Mouse (Mus musculus): Measurements from ENCODE around the gene Olfr323. TPM values are rescaled to one million over a fixed set of nuclear protein-coding genes. Genes with fewer than 3 reads are reported as not detected.

Gene Olfr323
- polyA plus RNA-seq, 1 experiment from 2014 or later: not detected

GRCm38 (mm10) chr11:58634878-58635277 is 4.6 kb upstream of the Olfr323 start:
- Histone ChIP-seq H3K4me3 (no peak overlapping the region), H3K4me1 (replicated peaks) (no peaks in the 10 kb centered on the region), H3K9ac (no peak overlapping the region), H3K27me3 (peaks cover 22% of the 10 kb centered on the region), H3K9me3 (replicated peaks) (no peaks in the 10 kb centered on the region), H3K27ac (no peak overlapping the region), H3K36me3 (no peaks in the 10 kb centered on the region), H3K4me2 (no peak overlapping the region)
- whole genome bisulfite sequencing: 59% methylated on average over 4 of the region's 4 CpGs
- ATAC-seq (replicated peaks; ENCODE audit: insufficient number of reproducible peaks, insufficient read depth, low FRiP score, low read depth): no peak

GRCm38 (mm10) chr11:58626146-58626545 is 4.2 kb downstream of the Olfr323 start:
- H3K9ac ChIP-seq: no peak overlapping the region
- 61% methylated on average over 4 of the region's 4 CpGs for WGBS
- no peak for ATAC-seq (replicated peaks; ENCODE audit: insufficient number of reproducible peaks, insufficient read depth, low FRiP score, low read depth)

GRCm38 (mm10) chr11:58618793-58619192 is 11.5 kb downstream of the Olfr323 start:
- no peak for ATAC-seq (replicated peaks; ENCODE audit: insufficient number of reproducible peaks, insufficient read depth, low FRiP score, low read depth)
- no peaks in the 10 kb centered on the region for H3K9me3 ChIP-seq (replicated peaks)
- no peaks in the 10 kb centered on the region for H3K36me3 ChIP-seq
- no peaks in the 10 kb centered on the region for H3K4me1 ChIP-seq (replicated peaks)
- H3K9ac ChIP-seq: no peak overlapping the region
- 72% methylated on average over 6 of the region's 6 CpGs for WGBS
- H3K27ac ChIP-seq: no peak overlapping the region
- H3K27me3 ChIP-seq: 0 out of 2 replicates have a peak, but pooled peaks cover 2% of the 10 kb centered on the region
- no peak overlapping the region for H3K4me2 ChIP-seq
- no peak overlapping the region for H3K4me3 ChIP-seq

More at GRCm38 (mm10) chr11:58626146-58626545, 4.2 kb downstream of the Olfr323 start:
- no peak overlapping the region for H3K4me3 ChIP-seq
- H3K9me3 ChIP-seq (replicated peaks): no peaks in the 10 kb centered on the region
- no peak overlapping the region for H3K27ac ChIP-seq
- H3K27me3 ChIP-seq: 0 out of 2 replicates have a peak, but pooled peaks cover 4% of the 10 kb centered on the region
- H3K4me1 ChIP-seq (replicated peaks): no peaks in the 10 kb centered on the region
- no peak overlapping the region for H3K4me2 ChIP-seq
- H3K36me3 ChIP-seq: no peaks in the 10 kb centered on the region

- H3K4me1 ChIP-seq (replicated peaks): no peaks in the 10 kb centered on the region; the same call in 1 of the 2 replicates
- no peak overlapping the region for H3K4me3 ChIP-seq
- 30% methylated on average over 3 of the region's 3 CpGs for WGBS
- no peak overlapping the region for H3K4me2 ChIP-seq
- no peaks in the 10 kb centered on the region for H3K27me3 ChIP-seq
- no peak overlapping the region for H3K27ac ChIP-seq
- no peaks in the 10 kb centered on the region for H3K36me3 ChIP-seq
- H3K9me3 ChIP-seq (replicated peaks): no peaks in the 10 kb centered on the region
- no peak overlapping the region for H3K9ac ChIP-seq
- ATAC-seq (replicated peaks; ENCODE audit: insufficient number of reproducible peaks, insufficient read depth, low FRiP score, low read depth): no peak
These were observed 11.9 kb downstream of the Olfr323 start for GRCm38 (mm10) chr11:58618369-58618768.

GRCm38 (mm10) chr11:58615975-58616374 is 14.3 kb downstream of the Olfr323 start, which contains the start of gene 2210407C18Rik:
Gene 2210407C18Rik, minus strand, starts transcription at chr11:58616075.
- H3K27ac ChIP-seq: no peak within 1 kb of the TSS
- H3K27me3 ChIP-seq: no peaks in the 10 kb centered on the region
- no peak for ATAC-seq (replicated peaks; ENCODE audit: insufficient number of reproducible peaks, insufficient read depth, low FRiP score, low read depth)
- H3K36me3 ChIP-seq: no peaks in the 10 kb centered on the region
- no peak within 1 kb of the TSS for H3K4me3 ChIP-seq
- H3K4me1 ChIP-seq (replicated peaks): no peaks in the 10 kb centered on the region; the same call in 1 of the 2 replicates
- no peak within 1 kb of the TSS for H3K9ac ChIP-seq
- H3K4me2 ChIP-seq: no peak within 1 kb of the TSS
- no peaks in the 10 kb centered on the region for H3K9me3 ChIP-seq (replicated peaks)
- 84% methylated on average over 4 of the region's 4 CpGs for WGBS

- no peaks in the 10 kb centered on the region for H3K36me3 ChIP-seq
- ATAC-seq (replicated peaks; ENCODE audit: insufficient number of reproducible peaks, insufficient read depth, low FRiP score, low read depth): no peak
These were observed 15.8 kb downstream of the Olfr323 start for GRCm38 (mm10) chr11:58614526-58614925.

GRCm38 (mm10) chr11:58613359-58613758 is 16.9 kb downstream of the Olfr323 start:
- no peaks in the 10 kb centered on the region for H3K36me3 ChIP-seq
- no peak overlapping the region for H3K9ac ChIP-seq
- no peak overlapping the region for H3K4me3 ChIP-seq
- no peak for ATAC-seq (replicated peaks; ENCODE audit: insufficient number of reproducible peaks, insufficient read depth, low FRiP score, low read depth)
- no peaks in the 10 kb centered on the region for H3K27me3 ChIP-seq
- H3K4me2 ChIP-seq: no peak overlapping the region
- H3K9me3 ChIP-seq (replicated peaks): no peaks in the 10 kb centered on the region
- H3K4me1 ChIP-seq (replicated peaks): no peaks in the 10 kb centered on the region; the same call in 1 of the 2 replicates
- no peak overlapping the region for H3K27ac ChIP-seq
- 59% methylated on average over 3 of the region's 3 CpGs for WGBS

More at GRCm38 (mm10) chr11:58614526-58614925, 15.8 kb downstream of the Olfr323 start:
- Histone ChIP-seq H3K9me3 (replicated peaks) (no peaks in the 10 kb centered on the region), H3K27ac (no peak overlapping the region), H3K4me2 (no peak overlapping the region), H3K4me3 (no peak overlapping the region), H3K4me1 (replicated peaks) (no peaks in the 10 kb centered on the region; the same call in 1 of the 2 replicates), H3K9ac (no peak overlapping the region), H3K27me3 (no peaks in the 10 kb centered on the region)

GRCm38 (mm10) chr11:58607030-58607429 is 23.3 kb downstream of the Olfr323 start:
- ATAC-seq (replicated peaks; ENCODE audit: insufficient number of reproducible peaks, insufficient read depth, low FRiP score, low read depth): no peak
- Histone ChIP-seq H3K4me1 (replicated peaks) (no peaks in the 10 kb centered on the region), H3K9ac (no peak overlapping the region), H3K36me3 (no peaks in the 10 kb centered on the region), H3K4me2 (no peak overlapping the region), H3K27ac (no peak overlapping the region), H3K9me3 (replicated peaks) (no peaks in the 10 kb centered on the region), H3K27me3 (no peaks in the 10 kb centered on the region), H3K4me3 (no peak overlapping the region)
- WGBS: 77% methylated on average over 6 of the region's 6 CpGs

GRCm38 (mm10) chr11:58606177-58606919 is 24.0 kb downstream of the Olfr323 start:
- Histone ChIP-seq H3K4me1 (replicated peaks) (no peaks in the 10 kb centered on the region), H3K36me3 (no peaks in the 10 kb centered on the region), H3K9me3 (replicated peaks) (no peaks in the 10 kb centered on the region), H3K27me3 (no peaks in the 10 kb centered on the region), H3K9ac (no peak overlapping the region), H3K4me2 (no peak overlapping the region), H3K27ac (no peak overlapping the region), H3K4me3 (no peak overlapping the region)
- WGBS: 72% methylated on average over 12 of the region's 12 CpGs
- no peak for ATAC-seq (replicated peaks; ENCODE audit: insufficient number of reproducible peaks, insufficient read depth, low FRiP score, low read depth)

- no peaks in the 10 kb centered on the region for H3K36me3 ChIP-seq
- no peaks in the 10 kb centered on the region for H3K27me3 ChIP-seq
- no peak overlapping the region for H3K4me2 ChIP-seq
- no peaks in the 10 kb centered on the region for H3K4me1 ChIP-seq (replicated peaks)
- no peak overlapping the region for H3K27ac ChIP-seq
- ATAC-seq (replicated peaks; ENCODE audit: insufficient number of reproducible peaks, insufficient read depth, low FRiP score, low read depth): no peak
- WGBS: 44% methylated on average over 3 of the region's 3 CpGs
- H3K4me3 ChIP-seq: no peak overlapping the region
- H3K9me3 ChIP-seq (replicated peaks): no peaks in the 10 kb centered on the region
- no peak overlapping the region for H3K9ac ChIP-seq
These were observed 25.1 kb downstream of the Olfr323 start for GRCm38 (mm10) chr11:58605228-58605627.

- Histone ChIP-seq H3K36me3 (no peaks in the 10 kb centered on the region), H3K27ac (no peak overlapping the region), H3K9me3 (replicated peaks) (no peaks in the 10 kb centered on the region), H3K9ac (no peak overlapping the region), H3K27me3 (no peaks in the 10 kb centered on the region), H3K4me3 (no peak overlapping the region), H3K4me1 (replicated peaks) (no peaks in the 10 kb centered on the region), H3K4me2 (no peak overlapping the region)
- WGBS: 48% methylated on average over 2 of the region's 2 CpGs
- no peak for ATAC-seq (replicated peaks; ENCODE audit: insufficient number of reproducible peaks, insufficient read depth, low FRiP score, low read depth)
These were observed 25.6 kb downstream of the Olfr323 start for GRCm38 (mm10) chr11:58604688-58605087.
